Mouse (Mus musculus) spleen, postnatal 14 days (tissue): Measurements from ENCODE around the gene Pla2g1b.
A peak's percentile ranks its signal among the peaks of the same experiment; 100 is the strongest.

Experiments
- DNase-seq, 2 experiments: peaks; one replicate each; pipeline ENCODE4 v3.0.0; 2021 to 2022; ENCODE audit warnings: low spot score in 2 of 2

The Pla2g1b gene

GRCm38 (mm10) chr5:115447108-115447507 lies 19.0 kb upstream of the Pla2g1b start:
- no peak for DNase-seq

DNA sequence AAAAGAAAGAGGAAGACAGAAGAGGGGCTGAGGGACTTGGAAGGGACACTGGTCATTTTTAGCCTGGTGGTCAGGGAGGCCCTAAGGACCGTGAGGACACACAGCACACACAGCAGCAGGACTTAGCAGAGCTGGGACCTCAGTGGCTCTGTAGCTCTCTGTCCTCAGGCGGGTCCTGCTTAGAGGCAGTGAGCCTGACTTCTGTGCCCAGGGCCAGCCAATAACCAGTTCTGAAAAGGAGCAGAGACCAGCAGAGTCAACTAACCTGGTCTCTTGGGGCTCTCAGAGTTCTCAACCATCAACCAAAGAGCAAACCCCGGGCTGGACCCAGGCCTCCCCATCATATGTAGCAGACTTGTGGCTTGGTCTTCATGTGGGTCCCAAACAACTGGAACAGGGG lies 16.8 kb upstream of the Pla2g1b start:
- no peak for DNase-seq

DNA sequence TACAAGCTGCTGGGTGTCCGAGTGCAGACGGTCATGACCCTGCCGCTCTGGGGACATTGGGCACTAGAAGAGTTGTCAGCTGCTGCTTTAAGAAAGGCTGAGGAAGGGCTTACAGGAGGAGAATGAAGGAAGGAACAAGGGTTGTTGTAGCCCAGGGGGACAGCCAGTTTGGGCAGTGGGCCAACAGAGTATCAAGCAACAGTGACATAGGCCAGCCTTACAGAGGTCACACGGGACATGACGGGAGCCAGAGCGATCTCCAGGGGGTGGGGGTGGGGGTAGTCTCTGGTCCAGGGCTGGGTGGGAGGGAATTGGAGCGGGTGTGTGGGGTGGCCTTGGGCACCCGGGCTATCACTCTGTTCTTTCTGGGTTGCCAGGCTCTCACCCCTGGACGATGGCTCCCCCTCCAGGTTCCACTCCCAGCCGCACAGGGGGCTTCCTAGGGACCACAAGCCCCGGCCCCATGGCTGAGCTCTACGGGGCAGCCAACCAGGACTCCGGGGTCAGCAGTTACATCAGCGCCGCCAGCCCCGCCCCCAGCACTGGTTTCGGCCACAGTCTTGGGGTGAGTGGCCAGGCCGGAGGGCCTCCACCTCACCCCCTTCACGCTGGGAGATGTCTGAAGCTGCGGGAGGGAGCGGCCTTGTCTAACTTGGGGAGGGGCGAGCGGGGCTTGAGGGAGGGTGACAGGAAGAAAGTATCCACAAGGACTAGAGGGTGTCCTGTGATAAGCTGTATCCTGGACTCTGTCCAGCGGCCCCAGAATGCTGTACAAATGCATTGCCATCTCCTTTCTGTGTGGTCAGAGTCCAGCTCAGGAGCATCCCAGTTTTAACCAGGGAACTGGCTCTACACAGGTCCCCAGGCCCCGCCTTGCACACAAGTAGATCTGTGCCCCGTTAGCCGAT lies 15.4 kb upstream of the Pla2g1b start:
- DNase-seq = no peak

DNA sequence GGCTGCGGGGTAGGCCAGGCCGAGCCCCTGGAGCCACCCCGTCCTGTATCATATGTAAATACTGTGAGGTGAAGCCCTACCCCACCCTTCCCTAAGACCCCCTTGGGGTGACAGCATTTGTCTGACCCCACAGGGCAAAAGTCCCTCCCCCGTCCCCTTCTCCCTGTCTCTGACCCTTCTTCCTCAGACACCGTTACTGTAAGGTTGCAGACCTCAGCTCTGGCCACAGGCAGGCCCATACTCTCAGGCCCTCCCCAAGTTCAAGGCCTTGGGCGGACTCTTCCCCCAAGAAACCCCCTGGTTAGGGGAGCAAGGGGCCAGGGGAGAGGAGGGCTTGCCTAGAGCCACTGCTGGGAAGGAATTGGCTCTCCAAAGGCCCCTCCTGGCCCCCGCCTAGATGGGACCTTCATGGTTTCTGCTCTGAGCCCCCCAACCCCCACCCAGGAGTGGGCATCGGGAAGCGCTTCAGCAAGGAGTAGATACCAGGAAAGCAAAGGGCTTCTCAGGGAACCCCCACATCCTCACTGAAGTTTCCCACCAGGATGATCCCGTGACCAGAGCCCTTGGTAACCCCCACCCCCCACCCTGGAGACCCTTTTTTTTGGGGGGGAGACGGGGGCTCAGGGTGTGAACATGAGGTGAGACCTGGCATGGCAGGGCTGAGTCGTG lies 11.5 kb upstream of the Pla2g1b start:
- no peak for DNase-seq

- no peak for DNase-seq
These were observed 10.2 kb upstream of the Pla2g1b start for GRCm38 (mm10) chr5:115455838-115456237.

- no peak for DNase-seq
These were observed 7.1 kb upstream of the Pla2g1b start for GRCm38 (mm10) chr5:115458918-115459317.

- no peak for DNase-seq
These were observed 1.5 kb upstream of the Pla2g1b start for GRCm38 (mm10) chr5:115464408-115465115.

- DNase-seq = no peak
These were observed 3.7 kb downstream of the Pla2g1b start for GRCm38 (mm10) chr5:115469791-115470190.

GRCm38 (mm10) chr5:115470766-115471531 lies 4.9 kb downstream of the Pla2g1b start:
- peak in 1 of 2 experiments; percentile 54 for DNase-seq

DNA sequence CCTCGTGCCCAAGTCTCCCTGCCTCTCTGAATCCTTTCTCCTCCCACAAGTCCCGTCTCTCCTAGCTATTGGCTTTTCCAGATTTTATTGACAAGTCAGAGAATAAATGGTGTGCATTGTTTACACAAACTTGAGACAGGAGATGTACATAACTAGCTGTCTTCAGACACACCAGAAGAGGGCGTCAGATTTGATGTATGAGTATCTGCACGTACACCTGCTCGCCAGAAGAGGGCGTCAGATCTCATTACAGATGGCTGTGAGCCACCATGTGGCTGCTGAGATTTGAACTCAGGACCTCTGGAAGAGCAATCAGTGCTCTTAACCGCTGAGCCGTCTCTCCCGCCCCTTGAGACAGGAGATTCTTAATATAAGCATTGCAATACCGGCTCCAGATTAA lies 7.1 kb downstream of the Pla2g1b start:
- DNase-seq = no peak

DNA sequence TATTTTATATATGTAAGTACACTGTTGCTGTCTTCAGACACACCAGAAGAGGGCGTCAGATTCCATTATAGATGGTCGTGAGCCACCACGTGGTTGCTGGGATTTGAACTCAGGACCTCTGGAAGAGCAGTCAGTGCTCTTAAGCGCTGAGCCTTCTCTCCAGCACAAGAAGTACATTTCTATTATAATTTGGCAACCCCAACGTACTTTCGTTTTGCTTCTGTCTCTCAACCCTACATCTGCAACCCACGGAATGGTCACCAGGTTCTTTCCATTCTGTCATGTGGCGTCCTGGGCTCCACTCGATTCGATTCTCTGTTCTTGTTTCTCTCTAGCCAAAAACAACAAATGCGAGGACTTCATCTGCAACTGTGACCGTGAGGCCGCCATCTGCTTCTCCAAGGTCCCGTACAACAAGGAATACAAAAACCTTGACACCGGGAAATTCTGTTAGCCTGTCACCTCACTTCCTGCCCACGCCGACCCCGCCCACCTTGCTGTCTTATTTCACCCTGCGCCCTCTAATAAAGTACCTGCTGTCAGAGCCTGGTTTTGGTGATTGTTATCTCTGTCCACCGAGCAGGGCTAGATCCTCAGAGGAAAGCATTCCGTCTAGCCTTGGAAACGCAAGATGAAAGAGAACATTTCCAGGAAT lies 8.2 kb downstream of the Pla2g1b start:
- DNase-seq = no peak

GRCm38 (mm10) chr5:115475337-115476106 lies 9.5 kb downstream of the Pla2g1b start:
- no peak for DNase-seq

DNA sequence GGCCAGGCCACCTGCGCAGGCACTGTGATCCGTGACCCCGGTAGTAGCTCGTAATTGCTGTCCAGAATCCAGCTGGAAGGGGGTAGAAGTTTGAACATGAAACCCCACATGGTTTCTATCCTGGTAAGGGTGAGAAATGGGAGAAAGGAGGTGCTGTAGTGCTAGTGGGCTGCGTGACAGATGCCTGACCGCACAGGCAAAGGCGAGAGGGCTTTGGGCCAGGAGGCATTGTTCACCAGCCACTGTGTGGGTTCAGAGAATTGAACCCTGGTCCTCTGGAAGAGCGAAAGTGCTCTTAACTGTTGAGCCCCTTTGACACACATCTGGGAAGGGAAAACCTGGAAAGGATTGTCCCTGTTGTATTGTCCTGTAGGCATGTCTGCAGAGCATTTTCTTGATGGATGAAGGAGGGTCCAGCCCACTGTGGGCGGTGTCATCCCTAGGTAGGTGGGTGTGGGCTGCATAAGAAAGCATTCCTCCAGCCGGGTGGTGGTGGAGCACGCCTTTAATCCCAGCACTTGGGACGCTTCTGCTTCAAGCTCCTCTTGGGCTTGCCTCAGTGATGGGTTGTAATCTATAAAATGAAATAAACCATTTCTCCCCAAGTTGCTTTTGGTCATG lies 10.2 kb downstream of the Pla2g1b start:
- DNase-seq = no peak

- DNase-seq = no peak
These were observed 13.5 kb downstream of the Pla2g1b start for GRCm38 (mm10) chr5:115479561-115479960.

DNA sequence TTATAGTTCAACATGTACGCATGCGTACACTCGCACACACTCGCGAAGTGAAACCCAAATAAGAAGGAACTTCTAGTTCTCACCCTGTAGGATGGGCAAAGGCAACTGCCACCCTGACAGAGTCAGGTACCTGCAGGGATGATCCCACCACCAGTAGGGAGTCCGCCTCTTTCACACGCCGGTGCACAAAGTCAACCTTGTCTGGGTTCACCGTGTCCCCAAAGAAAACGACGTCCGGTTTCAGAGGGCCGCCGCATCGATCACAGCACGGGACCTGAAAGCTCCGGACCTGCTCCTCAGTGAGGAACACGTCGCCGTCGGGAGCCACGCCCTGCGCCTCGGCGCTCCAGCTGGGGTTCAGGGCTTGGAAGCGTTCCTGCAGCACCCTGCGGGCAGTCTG lies 14.0 kb downstream of the Pla2g1b start:
- DNase-seq = no peak

DNA sequence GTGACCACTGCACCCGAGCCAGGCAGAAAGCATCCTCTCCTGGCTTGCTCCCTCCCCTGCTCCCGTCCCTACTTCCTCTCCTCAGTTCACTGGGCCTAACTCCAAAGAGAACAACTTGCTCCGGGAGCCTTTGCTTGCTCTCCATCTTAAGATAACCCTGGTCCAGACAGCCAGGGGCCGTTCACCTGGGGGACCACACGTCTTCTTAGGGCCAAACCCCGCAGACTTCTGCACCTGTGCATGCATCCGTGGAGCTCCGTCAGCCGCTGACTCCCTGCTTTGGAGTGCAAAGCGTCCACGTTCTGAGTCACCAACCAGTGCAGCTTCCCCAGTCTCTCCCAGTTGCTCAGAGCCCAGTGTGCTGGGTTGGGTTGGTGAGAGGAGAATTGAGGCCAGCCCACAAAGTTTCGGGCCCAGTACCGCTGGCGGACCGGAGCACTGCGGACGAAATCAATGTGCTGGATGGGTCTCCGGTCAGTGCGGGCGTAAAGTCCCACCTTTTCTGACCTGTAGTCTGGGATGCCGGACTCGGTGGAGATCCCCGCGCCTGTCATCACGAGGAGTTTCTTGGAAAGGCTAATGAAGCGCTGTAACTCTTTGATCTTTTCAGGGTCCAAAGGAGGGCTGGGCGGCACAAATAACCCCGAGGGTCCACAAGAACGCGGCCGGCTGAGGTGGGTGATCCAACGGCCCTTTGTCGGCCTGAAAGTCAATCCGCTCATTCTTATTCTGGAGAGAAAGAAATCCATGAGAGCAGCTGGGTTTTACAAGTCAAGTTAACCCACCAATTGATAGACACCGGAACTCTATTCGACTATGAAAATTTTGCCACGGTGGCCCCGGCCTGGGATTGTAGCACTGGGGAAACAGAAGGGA lies 16.6 kb downstream of the Pla2g1b start:
- DNase-seq = no peak

DNA sequence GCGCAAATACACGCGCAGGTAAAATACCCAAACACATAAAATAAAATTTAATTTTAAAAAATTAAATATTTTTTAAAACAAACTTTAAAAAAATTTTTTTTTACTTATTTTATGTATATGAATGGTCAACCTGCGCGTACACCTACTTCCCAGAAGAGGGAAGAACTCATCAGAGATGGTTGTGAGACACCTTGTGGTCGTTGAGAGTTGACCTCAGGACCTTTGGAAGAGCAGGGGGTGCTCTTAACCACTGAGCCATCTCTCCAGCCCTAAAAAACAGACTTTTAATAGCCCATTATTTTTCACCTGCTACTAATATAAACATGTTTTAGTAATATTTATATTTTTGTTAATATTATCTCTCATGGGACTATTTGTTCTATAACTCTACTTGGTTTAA lies 17.3 kb downstream of the Pla2g1b start:
- DNase-seq = no peak

DNA sequence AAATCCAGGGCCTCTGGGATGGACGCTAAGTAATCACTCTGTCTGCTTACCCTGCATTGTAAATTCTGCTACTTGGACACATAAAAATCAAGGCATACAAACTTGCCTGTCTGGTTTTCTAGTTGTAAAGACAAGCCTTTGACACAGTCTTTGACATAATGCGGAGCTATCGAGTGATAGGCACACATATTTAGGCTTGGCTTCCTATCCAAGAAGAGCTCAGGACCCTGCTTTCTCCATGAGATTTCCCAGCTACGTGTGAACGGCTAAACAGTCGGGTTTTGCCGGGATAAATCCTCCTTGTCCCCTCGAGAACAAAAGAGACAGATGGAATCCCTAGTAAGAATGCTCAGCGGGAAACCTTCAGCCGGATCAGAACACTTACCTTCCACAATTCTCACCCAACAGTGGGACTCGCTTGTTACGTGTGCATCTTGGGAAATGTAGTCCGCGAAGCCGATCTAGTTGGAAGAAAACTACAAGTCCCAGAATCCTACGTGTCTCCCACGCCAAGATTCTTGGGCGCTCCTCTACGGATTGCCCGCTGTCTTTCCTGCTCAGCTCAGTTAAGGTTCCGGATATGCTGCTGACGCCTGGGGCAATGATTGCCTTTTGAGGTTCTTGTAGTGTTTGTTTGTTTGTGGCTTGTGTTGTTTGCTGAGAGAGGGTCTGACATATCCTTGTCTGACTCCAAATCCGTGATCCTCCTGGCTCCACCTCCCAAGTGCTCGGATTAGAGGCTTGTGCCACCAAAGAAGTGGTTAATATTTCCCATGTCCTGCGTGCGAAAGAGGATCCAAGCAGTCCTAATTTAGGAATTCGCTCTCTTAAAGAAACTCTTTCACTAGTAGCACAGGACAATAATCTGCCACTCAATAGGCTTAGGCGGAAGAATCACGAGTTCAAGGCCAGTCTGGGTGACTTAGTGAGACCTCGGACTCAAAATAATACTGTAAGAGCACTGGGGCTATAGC lies 18.2 kb downstream of the Pla2g1b start, which contains the start of gene Sirt4:
TSS of gene Sirt4 (minus strand) at position 779 of the 974 bp plus-strand sequence.
- DNase-seq = peak; percentile 41 to 66
